Mouse (Mus musculus) CH12.LX (cell line): ENCODE results near the gene Chchd6. TPM values are rescaled to one million over a fixed set of nuclear protein-coding genes. Genes with fewer than 3 reads are reported as not detected.

Source experiments
- DNase-seq: peaks from one replicate; pipeline ENCODE4 v3.0.0-alpha.2; 2013; ENCODE audit errors: extremely low read depth
- H3K27ac ChIP-seq: 2 replicates; pipeline ENCODE4 v1.5.1; 2012; ENCODE audit warnings: low read depth, mild to moderate bottlenecking, control low read depth, moderate library complexity; ENCODE audit not compliant: insufficient read depth
- H3K27me3 ChIP-seq: replicated peaks from 2 replicates; pipeline ENCODE3; 2012; ENCODE audit warnings: inconsistent platforms
- H3K36me3 ChIP-seq, 2 experiments: replicated peaks in 1 of 2; 2 replicates each; pipeline versions ENCODE3 to v1.6.1; 2012; ENCODE audit warnings: inconsistent platforms in 1 of 2, low read length in 1 of 2, mild to moderate bottlenecking in 1 of 2, mixed read lengths in 1 of 2, moderate library complexity in 1 of 2; ENCODE audit not compliant: control insufficient read depth in 1 of 2, insufficient read depth in 1 of 2
- H3K4me1 ChIP-seq, 2 experiments: 2 replicates each; pipeline ENCODE4 v1.6.1; 2012; ENCODE audit warnings: inconsistent platforms in 1 of 2, moderate library complexity in 1 of 2; ENCODE audit not compliant: insufficient read depth in 2 of 2, control insufficient read depth in 1 of 2
- H3K4me2 ChIP-seq: 2 replicates; pipeline ENCODE4 v1.6.1; 2012; ENCODE audit warnings: low read depth, mild to moderate bottlenecking, control low read depth; ENCODE audit not compliant: poor library complexity, insufficient read depth, severe bottlenecking
- H3K4me3 ChIP-seq, 3 experiments: fragments of 150-350 bp in 1 of 3; sonication (generic) in 1 of 3; replicated peaks in 1 of 3; 2 replicates each; pipeline versions ENCODE3 to v1.5.1; 2011 to 2012; ENCODE audit warnings: low read depth in 2 of 3, low read length in 2 of 3, mild to moderate bottlenecking in 2 of 3, moderate library complexity in 2 of 3, control low read depth in 1 of 3, improper control_type of control experiment in 1 of 3, inconsistent platforms in 1 of 3, mixed read lengths in 1 of 3; ENCODE audit not compliant: poor library complexity in 1 of 3
- H3K79me2 ChIP-seq: replicated peaks from 2 replicates; pipeline ENCODE4 v1.6.1; 2012; ENCODE audit warnings: mild to moderate bottlenecking, moderate library complexity; ENCODE audit not compliant: control insufficient read depth, poor library complexity, insufficient read depth, severe bottlenecking; ENCODE audit errors: extremely low read depth
- H3K9ac ChIP-seq: 2 replicates; pipeline ENCODE4 v1.6.1; 2012; ENCODE audit warnings: low read depth, mild to moderate bottlenecking, control low read depth, moderate library complexity; ENCODE audit not compliant: insufficient read depth
- H3K9me3 ChIP-seq: replicated peaks from 2 replicates; pipeline ENCODE3; 2012; ENCODE audit warnings: low read length, inconsistent platforms, mixed read lengths
- CHD2 ChIP-seq: IDR thresholded peaks from 2 replicates; pipeline ENCODE4 v1.6.1; 2011; ENCODE audit warnings: low read length, improper control_type of control experiment
- GABPA ChIP-seq: IDR thresholded peaks from 2 replicates; pipeline ENCODE4 v1.6.1; 2012; ENCODE audit warnings: low read depth, low read length, improper control_type of control experiment, inconsistent platforms; ENCODE audit not compliant: insufficient replicate concordance
- JUN ChIP-seq: IDR thresholded peaks from 2 replicates; pipeline ENCODE4 v1.6.1; 2011; ENCODE audit warnings: low read depth, mild to moderate bottlenecking, low read length, improper control_type of control experiment, moderate library complexity; ENCODE audit not compliant: insufficient read depth
- JUND ChIP-seq: conservative IDR thresholded peaks from 2 replicates; pipeline ENCODE4 v1.6.1; 2011; ENCODE audit warnings: low read depth, low read length, improper control_type of control experiment
- KAT2A ChIP-seq: IDR thresholded peaks from 2 replicates; pipeline ENCODE4 v1.6.1; 2012; ENCODE audit warnings: low read length, improper control_type of control experiment, inconsistent platforms; ENCODE audit not compliant: insufficient replicate concordance
- MAX ChIP-seq: IDR thresholded peaks from 2 replicates; pipeline ENCODE4 v1.6.1; 2011; ENCODE audit warnings: low read length, improper control_type of control experiment
- MAZ ChIP-seq: IDR thresholded peaks from 2 replicates; pipeline ENCODE4 v1.6.1; 2012; ENCODE audit warnings: low read depth, mild to moderate bottlenecking, inconsistent platforms, low read length, improper control_type of control experiment, moderate library complexity
- MEF2A ChIP-seq: IDR thresholded peaks from 2 replicates; pipeline ENCODE4 v1.6.1; 2014; ENCODE audit warnings: low read depth, mild to moderate bottlenecking, inconsistent platforms, low read length, improper control_type of control experiment, borderline replicate concordance
- MYC ChIP-seq: IDR thresholded peaks from 2 replicates; pipeline ENCODE4 v1.6.1; 2011; ENCODE audit warnings: low read depth, mild to moderate bottlenecking, improper control_type of control experiment, low read length
- NELFE ChIP-seq: IDR thresholded peaks from 2 replicates; pipeline ENCODE4 v1.6.1; 2011; ENCODE audit warnings: low read depth, low read length, improper control_type of control experiment
- POLR2A ChIP-seq: IDR thresholded peaks from 2 replicates; pipeline ENCODE4 v1.6.1; 2011; ENCODE audit warnings: low read depth, mild to moderate bottlenecking, improper control_type of control experiment, low read length
- RAD21 ChIP-seq: IDR thresholded peaks from 2 replicates; pipeline ENCODE4 v1.6.1; 2011; ENCODE audit warnings: low read depth, mild to moderate bottlenecking, low read length, improper control_type of control experiment, moderate library complexity
- RCOR1 ChIP-seq: conservative IDR thresholded peaks from 2 replicates; pipeline ENCODE4 v1.6.1; 2012; ENCODE audit warnings: low read depth, mild to moderate bottlenecking, inconsistent platforms, low read length, improper control_type of control experiment
- TCF12 ChIP-seq: IDR thresholded peaks from 2 replicates; pipeline ENCODE4 v1.6.1; 2014; ENCODE audit warnings: low read depth, mild to moderate bottlenecking, inconsistent platforms, low read length, improper control_type of control experiment
- USF1 ChIP-seq: IDR thresholded peaks from 2 replicates; pipeline ENCODE4 v1.6.1; 2014; ENCODE audit warnings: low read depth, mild to moderate bottlenecking, inconsistent platforms, low read length, improper control_type of control experiment
- ZC3H11A ChIP-seq: IDR thresholded peaks from 2 replicates; pipeline ENCODE4 v1.6.1; 2012; ENCODE audit warnings: low read depth, mild to moderate bottlenecking, inconsistent platforms, low read length, improper control_type of control experiment
- ZMIZ1 ChIP-seq: IDR thresholded peaks from 2 replicates; pipeline ENCODE4 v1.6.1; 2012; ENCODE audit warnings: low read depth, mild to moderate bottlenecking, inconsistent platforms, low read length, improper control_type of control experiment
- dilution Hi-C: fragments of 300-500 bp; cut with MboI; formaldehyde crosslinking; loops from 2 replicates; pipeline ENCODE4 v1.14.3; 2020; ENCODE audit warnings: low sequenced_read_pairs; ENCODE audit not compliant: extremely low pct_unique_long_range_greater_than_20kb, extremely low pct_ligation_motif_present
- in situ Hi-C: fragments of 300-500 bp; cut with MboI; formaldehyde crosslinking; loops from 3 replicates; pipeline ENCODE4 v1.14.3; 2019; ENCODE audit warnings: low sequenced_read_pairs, low pct_ligation_motif_present, low pct_unique_long_range_greater_than_20kb, mixed read lengths
- polyA plus RNA-seq: library from polyadenylated mRNA; unstranded; fragments of >175 nt; gene quantifications from 2 replicates; pipeline ENCODE4 v1.2.1, GENCODE M21; 2012; ENCODE audit warnings: low read depth; ENCODE audit not compliant: insufficient read length
- total RNA-seq, 2 experiments: library from RNA; depleted of rRNA; stranded (reverse); fragments of 300-350 nt in 1 of 2; fragments of >200 nt in 1 of 2; gene quantifications; 2 replicates each; pipeline ENCODE4 v1.2.3; 2012 to 2014

The Chchd6 gene
- total and polyA plus RNA-seq, 3 experiments, result 33.3 to 41.5 (median 41.3) TPM

- in situ Hi-C loops (no loop called here), dilution Hi-C loops (no loop called here)
- H3K27me3 ChIP-seq, result no peaks in the 10 kb centered on the region
- H3K9me3 ChIP-seq, result no peaks in the 10 kb centered on the region
- no peak overlapping the region for H3K4me3 ChIP-seq
- H3K36me3 ChIP-seq, result no peaks in the 10 kb centered on the region
- no peaks in the 10 kb centered on the region for H3K79me2 ChIP-seq
- peaks cover 12 to 22% of the 10 kb centered on the region in 2 experiments; a peak in 3 of 4 replicates for H3K4me1 ChIP-seq
- TF ChIP-seq ZMIZ1 (no peak), JUND (no peak), TCF12 (no peak), GABPA (no peak)
- H3K4me2 ChIP-seq, result no peak overlapping the region
- H3K27ac ChIP-seq, result no peak overlapping the region
- no peak for DNase-seq
- H3K9ac ChIP-seq, result no peak overlapping the region
These were observed 143.1 kb downstream of the Chchd6 start for GRCm38 (mm10) chr6:89452356-89452755.

- no peak for DNase-seq
- Histone ChIP-seq H3K79me2 (no peaks in the 10 kb centered on the region), H3K4me2 (no peak overlapping the region), H3K4me1 (peaks cover 2% of the 10 kb centered on the region in 2 experiments; a peak in 1 of 4 replicates), H3K27me3 (no peaks in the 10 kb centered on the region), H3K36me3 (no peaks in the 10 kb centered on the region), H3K9ac (no peak overlapping the region), H3K27ac (no peak overlapping the region), H3K9me3 (no peaks in the 10 kb centered on the region)
- TF ChIP-seq RAD21 (no peak), KAT2A (no peak), CHD2 (no peak), GABPA (no peak), MAZ (no peak), ZC3H11A (no peak), MAX (no peak), POLR2A (no peak), USF1 (no peak), NELFE (no peak), MYC (no peak), JUN (no peak), ZMIZ1 (no peak), MEF2A (no peak), RCOR1 (no peak)
- TF ChIP-seq, all 38 proteins: peak for 0
- in situ Hi-C loops (no loop called here), dilution Hi-C loops (no loop called here)
- no peak overlapping the region for H3K4me3 ChIP-seq
These were observed 146.7 kb downstream of the Chchd6 start for GRCm38 (mm10) chr6:89448736-89449135.
